In the genomic region with DNA sequence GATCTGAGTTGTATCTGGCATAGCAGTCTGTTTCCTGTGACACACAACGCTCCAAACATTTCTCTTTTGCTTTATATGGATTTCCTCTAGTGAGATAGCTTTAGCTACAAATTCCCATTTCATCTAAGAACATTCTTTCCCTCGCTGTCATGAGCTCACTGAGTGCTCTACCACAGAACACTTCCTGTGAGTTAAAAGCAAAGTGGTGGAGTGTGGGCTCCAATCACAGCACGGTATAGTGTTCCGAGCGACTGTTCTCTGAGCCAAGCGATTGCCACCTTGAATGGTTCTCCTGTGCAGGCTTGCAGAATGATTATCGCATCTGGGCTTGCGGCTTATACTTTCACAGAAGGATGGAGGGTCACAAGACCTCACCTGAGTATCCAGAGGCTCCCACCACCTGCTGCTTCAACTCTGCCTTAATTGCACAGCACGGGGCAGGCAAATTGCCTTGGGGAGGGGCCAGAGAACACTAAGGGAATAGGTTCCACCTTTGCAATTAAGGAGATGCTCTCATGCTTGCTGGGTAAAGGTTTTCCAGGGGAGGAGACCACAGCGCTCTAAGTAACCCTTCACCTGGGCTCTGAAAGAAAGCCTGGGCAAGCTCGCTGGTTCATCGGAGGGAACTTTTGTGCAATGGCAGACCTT, we compare ENCODE assay signal across 20 mouse cellular contexts.
DNase-seq lines count a peak whose midpoint lies in the region; ATAC-seq and TF ChIP-seq lines count a peak whose summit lies in the region.
"Had no signal": no experiment of that assay in that cellular context is flagged by ENCODE, and none has a peak within 500 bp of the region (broad histone marks: within the 10 kb centered on the region; RNA-seq: fewer than 3 reads in every experiment).

No protein-coding gene starts in this region.

- no peak for TF ChIP-seq EP300 in heart, postnatal 0 days (IDR thresholded peaks at IDR 0.05; ENCODE audit: low read depth)

- no peaks in the 10 kb centered on the region for H3K36me3 ChIP-seq in heart, postnatal 0 days (replicated peaks; ENCODE audit: control insufficient read depth, insufficient read depth, low read length)
- no peaks in the 10 kb centered on the region for H3K36me3 ChIP-seq in heart, embryonic 10.5 days
- H3K36me3 ChIP-seq in embryonic facial prominence, embryonic 14.5 days (ENCODE audit: control insufficient read depth, insufficient read depth, low read length): no peaks in the 10 kb centered on the region
- H3K36me3 ChIP-seq in midbrain, embryonic 15.5 days (replicated peaks): no peaks in the 10 kb centered on the region
- H3K36me3 ChIP-seq: heart, embryonic 15.5 days; hindbrain, embryonic 15.5 days had no signal

- TF ChIP-seq CTCF in heart, postnatal 0 days (IDR thresholded peaks at IDR 0.05; ENCODE audit: low read depth): no peak

- no peak overlapping the region for H3K4me3 ChIP-seq in heart, postnatal 0 days (ENCODE audit: low read depth, low read length)
- H3K4me3 ChIP-seq in heart, embryonic 10.5 days: no peak overlapping the region
- H3K4me3 ChIP-seq in embryonic facial prominence, embryonic 14.5 days (ENCODE audit: low read depth, low read length): no peak overlapping the region
- H3K4me3 ChIP-seq in midbrain, embryonic 15.5 days: no peak overlapping the region
- H3K4me3 ChIP-seq: forebrain, embryonic 13.5 days; heart, embryonic 15.5 days; hindbrain, embryonic 15.5 days had no signal

- no peak overlapping the region for H3K9ac ChIP-seq in heart, postnatal 0 days (replicated peaks; ENCODE audit: low read depth, low read length)
- H3K9ac ChIP-seq in embryonic facial prominence, embryonic 14.5 days (ENCODE audit: low read depth, low read length): no peak overlapping the region
- no peak overlapping the region for H3K9ac ChIP-seq in midbrain, embryonic 15.5 days
- H3K9ac ChIP-seq: forebrain, embryonic 13.5 days; forebrain, postnatal 0 days; heart, embryonic 15.5 days; hindbrain, embryonic 15.5 days had no signal

- H3K9me3 ChIP-seq in heart, postnatal 0 days (replicated peaks; ENCODE audit: control insufficient read depth, low read length): no peaks in the 10 kb centered on the region
- no peaks in the 10 kb centered on the region for H3K9me3 ChIP-seq in heart, embryonic 10.5 days
- H3K9me3 ChIP-seq in embryonic facial prominence, embryonic 14.5 days (ENCODE audit: control insufficient read depth, low read length): no peaks in the 10 kb centered on the region
- no peaks in the 10 kb centered on the region for H3K9me3 ChIP-seq in midbrain, embryonic 15.5 days
- H3K9me3 ChIP-seq: forebrain, embryonic 13.5 days; heart, embryonic 15.5 days; hindbrain, embryonic 15.5 days had no signal

- WGBS in heart, postnatal 0 days: 70% methylated on average over 12 of the region's 12 CpGs
- WGBS in heart, embryonic 10.5 days: 73% methylated on average over 12 of the region's 12 CpGs
- 70% methylated on average over 12 of the region's 12 CpGs for WGBS in embryonic facial prominence, embryonic 14.5 days
- WGBS in midbrain, embryonic 15.5 days: 90% methylated on average over 12 of the region's 12 CpGs

- peaks cover 13% of the 10 kb centered on the region; the same call in 1 of the 2 replicates for H3K4me1 ChIP-seq in heart, postnatal 0 days (ENCODE audit: control insufficient read depth, insufficient read depth)
- H3K4me1 ChIP-seq in heart, embryonic 10.5 days: peaks cover 12% of the 10 kb centered on the region; the same call in 1 of the 2 replicates
- no peaks in the 10 kb centered on the region for H3K4me1 ChIP-seq in embryonic facial prominence, embryonic 14.5 days (ENCODE audit: control insufficient read depth, insufficient read depth, low read length)
- H3K4me1 ChIP-seq in midbrain, embryonic 15.5 days: no peaks in the 10 kb centered on the region
- H3K4me1 ChIP-seq: hindbrain, embryonic 15.5 days had no signal

- DNase-seq in heart, postnatal 0 days (ENCODE audit: low spot score): peak; percentile 45
- no peak for DNase-seq in heart, embryonic 10.5 days (ENCODE audit: low spot score)
- peak; percentile 20 for DNase-seq in embryonic facial prominence, embryonic 14.5 days (ENCODE audit: low spot score)
- DNase-seq in cerebellum, adult 8-10 months: no peak
- no peak for DNase-seq in heart, adult 18-20 months
- DNase-seq: adrenal gland, postnatal 14 days; cerebellum, adult 18-20 months; cerebellum, postnatal 14 days; forebrain, postnatal 0 days; gastrocnemius, postnatal 14 days; kidney, adult 8-10 months had no signal

- H3K27me3 ChIP-seq in heart, postnatal 0 days (ENCODE audit: control insufficient read depth, insufficient read depth, low read length): no peaks in the 10 kb centered on the region
- H3K27me3 ChIP-seq in heart, embryonic 10.5 days (ENCODE audit: insufficient read depth, poor library complexity, severe bottlenecking): no peaks in the 10 kb centered on the region
- no peaks in the 10 kb centered on the region for H3K27me3 ChIP-seq in embryonic facial prominence, embryonic 14.5 days (replicated peaks; ENCODE audit: control insufficient read depth, insufficient read depth, low read length)
- H3K27me3 ChIP-seq in midbrain, embryonic 15.5 days (replicated peaks): no peaks in the 10 kb centered on the region
- H3K27me3 ChIP-seq: forebrain, embryonic 13.5 days; heart, embryonic 15.5 days; hindbrain, embryonic 15.5 days had no signal

- no peak for ATAC-seq in heart, postnatal 0 days (ENCODE audit: insufficient read depth, low read depth)
- ATAC-seq in CD4-positive, CD25-positive, alpha-beta regulatory T cell, adult 4 months: peak; percentile 62
- ATAC-seq in embryonic facial prominence, embryonic 14.5 days (ENCODE audit: low read depth): peak; percentile 53; the same call in 1 of the 2 replicates
- peak; percentile 50 for ATAC-seq in inflammation-experienced regulatory T-cells, adult 6 months
- ATAC-seq in midbrain, embryonic 15.5 days (replicated peaks): no peak
- ATAC-seq: activated CD4-positive, CD25-positive, alpha-beta regulatory T cell, adult 4 months; forebrain, embryonic 13.5 days; forebrain, postnatal 0 days; intestine, postnatal 0 days had no signal

- no peak overlapping the region for H3K4me2 ChIP-seq in heart, postnatal 0 days (ENCODE audit: low read depth, low read length)
- H3K4me2 ChIP-seq in embryonic facial prominence, embryonic 14.5 days (ENCODE audit: low read depth, low read length): no peak overlapping the region
- H3K4me2 ChIP-seq in midbrain, embryonic 15.5 days: no peak overlapping the region
- H3K4me2 ChIP-seq: forebrain, embryonic 13.5 days; heart, embryonic 11.5 days; heart, embryonic 15.5 days; hindbrain, embryonic 15.5 days had no signal

- no peak overlapping the region for H3K27ac ChIP-seq in heart, postnatal 0 days (ENCODE audit: low read depth)
- no peak overlapping the region for H3K27ac ChIP-seq in heart, embryonic 10.5 days
- no peak overlapping the region for H3K27ac ChIP-seq in embryonic facial prominence, embryonic 14.5 days (replicated peaks; ENCODE audit: low read depth, low read length)
- no peak overlapping the region for H3K27ac ChIP-seq in midbrain, embryonic 15.5 days
- H3K27ac ChIP-seq: forebrain, embryonic 13.5 days; heart, embryonic 15.5 days; hindbrain, embryonic 15.5 days had no signal

Comparison
In these comparisons a context has a peak if more than half of its experiments do, and no peak if none do; other contexts are left out.
1. DNase-seq: peak in heart, postnatal 0 days (single experiment) and embryonic facial prominence, embryonic 14.5 days (single experiment); none in heart, embryonic 10.5 days (single experiment), cerebellum, adult 8-10 months (single experiment) and heart, adult 18-20 months (0 of 2).
2. ATAC-seq: peak in CD4-positive, CD25-positive, alpha-beta regulatory T cell, adult 4 months (single experiment), embryonic facial prominence, embryonic 14.5 days (single experiment) and inflammation-experienced regulatory T-cells, adult 6 months (single experiment); none in heart, postnatal 0 days (single experiment) and midbrain, embryonic 15.5 days (single experiment).